Mouse (Mus musculus) adrenal gland, adult 2 months (tissue): Measurements from ENCODE around the gene Nfkb2. TPM values are rescaled to one million over a fixed set of nuclear protein-coding genes. Genes with fewer than 3 reads are reported as not detected.
A peak's percentile ranks its signal among the peaks of the same experiment; 100 is the strongest.

Experiments used
- DNase-seq: peaks from one replicate; pipeline ENCODE4 v3.0.0; 2021
- microRNA-seq, 2 experiments: library from miRNA; unstranded; fragments of <30 nt; microRNA quantifications; one replicate each; pipeline ENCODE4 v1.2.0; 2021
- polyA plus RNA-seq: library from polyadenylated mRNA; depleted of rRNA; stranded (reverse); fragments of >200 nt; gene quantifications from 2 replicates; pipeline ENCODE4 v1.2.3, GENCODE M21; 2012; rRNA removed
- total RNA-seq, 2 experiments: library from RNA; stranded (reverse); gene quantifications; 2 replicates each; pipeline ENCODE4 v1.2.3; 2021

Gene Nfkb2
- total and polyA plus RNA-seq, 3 experiments = 34.9 to 80.9 (median 44.3) TPM

DNA sequence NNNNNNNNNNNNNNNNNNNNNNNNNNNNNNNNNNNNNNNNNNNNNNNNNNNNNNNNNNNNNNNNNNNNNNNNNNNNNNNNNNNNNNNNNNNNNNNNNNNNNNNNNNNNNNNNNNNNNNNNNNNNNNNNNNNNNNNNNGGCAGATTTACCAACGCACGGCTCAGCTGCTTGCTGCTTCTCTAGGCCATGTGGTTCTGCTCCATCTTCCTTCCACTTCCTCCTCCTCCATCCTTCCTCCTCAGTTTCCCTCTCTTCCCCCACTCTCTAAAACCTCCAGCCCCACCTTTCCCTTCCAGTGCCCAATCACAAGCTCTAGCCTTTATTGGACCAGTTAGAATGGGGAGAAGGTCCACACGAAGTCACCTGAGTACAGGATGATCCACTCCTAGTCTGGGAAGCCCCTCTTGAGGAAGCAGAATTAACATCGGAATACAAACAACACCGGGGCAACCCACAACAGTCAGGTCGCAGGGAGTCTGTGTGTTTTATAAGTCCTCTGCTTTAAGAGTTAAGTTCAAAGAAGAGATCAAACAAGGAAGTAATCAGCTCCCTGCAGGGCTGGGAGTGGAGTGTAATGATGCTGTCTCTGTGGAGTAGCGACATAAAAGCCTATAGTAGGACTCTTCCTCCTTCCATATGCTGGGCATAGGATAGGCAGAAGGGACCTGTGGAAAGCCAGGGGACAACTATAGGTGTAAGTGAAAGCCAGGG is 40.7 kb downstream of the Nfkb2 start:
- no peak for DNase-seq

DNA sequence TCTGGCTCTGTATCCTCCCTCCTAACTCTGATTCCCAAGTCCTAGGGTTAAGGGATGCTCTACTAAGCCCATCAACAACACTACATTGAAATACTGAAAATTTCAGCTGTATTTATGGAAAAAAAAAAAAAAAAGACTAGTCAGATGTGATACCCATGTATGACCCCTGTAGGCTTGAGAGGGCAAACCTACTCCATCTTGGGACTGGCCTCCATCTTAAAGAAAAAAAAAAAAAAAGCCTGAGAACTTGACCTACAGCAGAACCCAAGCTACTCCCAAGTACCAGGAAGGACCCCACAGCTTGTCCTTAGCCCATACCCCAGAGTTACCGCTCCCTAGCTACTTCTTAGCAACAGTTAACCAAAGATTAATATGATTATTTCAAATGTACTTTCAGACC is 43.0 kb downstream of the Nfkb2 start:
- no peak for DNase-seq

GRCm38 (mm10) chr19:46347936-46348668 is 44.0 kb downstream of the Nfkb2 start:
- no peak for DNase-seq

DNA sequence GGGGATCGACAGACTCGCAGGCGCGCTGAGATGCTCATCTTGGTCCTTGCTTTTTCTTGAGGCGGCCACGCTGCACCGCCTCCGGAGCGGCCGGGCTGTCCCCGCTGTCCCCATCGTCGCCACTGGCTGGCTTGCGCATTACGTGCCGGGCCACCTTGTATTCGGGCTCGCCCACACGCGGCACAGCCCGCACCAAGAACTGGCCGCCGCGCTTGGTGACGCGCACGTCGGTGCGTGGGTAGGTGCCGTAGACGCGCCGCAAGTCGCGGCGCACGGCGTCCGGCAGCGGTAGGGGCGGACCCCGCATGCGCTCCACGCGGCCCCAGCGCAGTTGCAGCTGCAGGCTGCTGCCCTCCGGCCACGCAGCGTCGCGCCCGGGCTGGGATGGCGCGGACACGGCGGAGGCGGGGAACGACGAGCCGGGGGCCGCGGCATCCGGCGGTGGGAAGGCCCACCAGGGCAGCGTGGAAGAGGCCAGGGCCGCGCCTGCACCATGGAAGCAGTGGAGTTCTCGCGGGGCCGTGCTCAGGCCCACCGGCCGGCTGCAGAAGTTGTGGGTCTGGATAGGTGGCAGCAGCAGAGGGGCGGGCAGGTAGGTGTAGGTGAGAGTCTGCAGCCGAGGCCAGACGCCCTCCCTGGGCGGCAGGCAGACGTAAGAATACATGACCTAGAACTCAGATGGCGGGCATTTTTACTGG is 44.8 kb downstream of the Nfkb2 start:
- peak; percentile 91 for DNase-seq

GRCm38 (mm10) chr19:46349550-46349949 is 45.4 kb downstream of the Nfkb2 start:
- no peak for DNase-seq

GRCm38 (mm10) chr19:46350168-46350932 is 46.2 kb downstream of the Nfkb2 start, which contains the start of gene 2310034G01Rik:
Gene 2310034G01Rik (minus strand): TSS chr19:46350302.
- no peak for DNase-seq

GRCm38 (mm10) chr19:46356701-46357138 is 52.6 kb downstream of the Nfkb2 start:
- peak; percentile 93 for DNase-seq

DNA sequence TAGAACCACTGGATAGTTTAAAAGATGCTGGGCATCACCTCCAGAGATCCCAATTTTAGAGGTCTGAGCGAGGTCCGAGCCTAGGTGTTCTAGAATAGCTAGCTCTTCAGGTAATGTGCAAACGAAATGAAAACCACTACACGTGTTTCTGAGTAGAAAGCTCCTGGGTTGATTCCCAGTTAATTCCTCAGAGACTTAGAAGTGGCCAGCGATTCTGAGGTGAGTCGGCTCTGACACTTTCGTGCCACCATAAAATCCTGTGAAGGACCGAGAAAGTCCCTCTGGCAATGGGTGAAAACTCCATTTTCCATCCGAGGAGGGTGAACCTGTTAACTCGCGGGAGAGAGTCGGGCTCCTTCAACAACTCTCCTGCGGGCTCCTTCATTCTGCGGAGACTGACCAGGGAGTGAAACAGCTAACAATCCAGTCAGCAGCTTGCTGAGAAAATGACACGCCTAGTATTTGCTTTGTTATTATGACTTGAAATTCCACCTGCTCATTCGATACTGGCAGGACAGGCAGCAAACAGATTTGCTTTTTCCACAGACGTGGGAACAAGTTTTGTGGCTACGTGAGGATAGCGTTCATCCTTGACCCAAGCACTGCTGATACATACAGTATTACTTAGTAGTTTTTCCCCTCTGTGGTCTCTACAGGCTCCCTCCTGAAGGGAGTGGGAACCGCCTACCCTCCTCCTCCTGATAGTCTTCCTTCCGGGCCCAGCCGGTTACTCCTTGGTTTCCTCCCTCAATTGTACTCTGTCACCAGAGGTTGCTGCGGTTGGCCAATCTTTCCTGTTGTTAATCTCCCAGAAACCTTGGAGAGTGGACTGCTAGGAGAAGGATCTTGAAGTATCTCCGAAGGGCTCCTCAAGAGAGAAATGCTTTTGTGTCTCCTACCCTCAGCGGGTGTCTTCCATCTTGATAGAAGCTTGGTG is 53.5 kb downstream of the Nfkb2 start:
- DNase-seq = no peak

- DNase-seq = no peak
Observed at GRCm38 (mm10) chr19:46358381-46358780, 54.3 kb downstream of the Nfkb2 start.

Small RNA genes within 50 kb of the gene (microRNA-seq; reads per million reads assigned to microRNA genes)
- 0.66 to 1.7 reads per million in 2 experiments for gene Mir146b

Other genes starting within 250 kb of the Nfkb2 start
- 10 to 100 TPM; 44.6 to 72.2 TPM for gene Nolc1, start 228.5 kb upstream of the Nfkb2 start, total RNA-seq
- gene Nolc1, start 228.5 kb upstream of the Nfkb2 start, polyA plus RNA-seq = 4.3 and 5.8 TPM in 2 replicates
- gene Elovl3, start 172.4 kb upstream of the Nfkb2 start, total RNA-seq = 10 to 100 TPM; 54.7 to 59.4 TPM
- gene Elovl3, start 172.4 kb upstream of the Nfkb2 start, polyA plus RNA-seq = 2.6 and 4.8 TPM in 2 replicates
- gene Pitx3, start 156.0 kb upstream of the Nfkb2 start, total RNA-seq = not detected
- 0.21 TPM in 1 of 2 replicates, not detected in the other for gene Pitx3, start 156.0 kb upstream of the Nfkb2 start, polyA plus RNA-seq
- gene Gbf1, start 151.8 kb upstream of the Nfkb2 start, total RNA-seq = 10 to 100 TPM; 68.8 to 72.5 TPM
- gene Gbf1, start 151.8 kb upstream of the Nfkb2 start, polyA plus RNA-seq = 158 and 177 TPM in 2 replicates
- 1 to 10 TPM; 7.3 to 7.9 TPM for gene Psd, start 22.8 kb downstream of the Nfkb2 start, total RNA-seq
- gene Psd, start 22.8 kb downstream of the Nfkb2 start, polyA plus RNA-seq = 13.7 and 18.1 TPM in 2 replicates
- gene Fbxl15, start 23.9 kb downstream of the Nfkb2 start, total RNA-seq = 10 to 100 TPM in 1 of 2 experiments, 1 to 10 TPM in 1; 6.7 to 12.1 TPM
- gene Fbxl15, start 23.9 kb downstream of the Nfkb2 start, polyA plus RNA-seq = 41.6 and 60.3 TPM in 2 replicates
- gene Cuedc2, start 34.4 kb downstream of the Nfkb2 start, total RNA-seq = 10 to 100 TPM; 72.2 to 87.7 TPM
- 41.3 and 42.5 TPM in 2 replicates for gene Cuedc2, start 34.4 kb downstream of the Nfkb2 start, polyA plus RNA-seq
- gene Mfsd13a, start 36.8 kb downstream of the Nfkb2 start, total RNA-seq = 1 to 10 TPM; 7.3 to 9.6 TPM
- gene Mfsd13a, start 36.8 kb downstream of the Nfkb2 start, polyA plus RNA-seq = 43.2 and 63.5 TPM in 2 replicates
- gene 2310034G01Rik, start 46.0 kb downstream of the Nfkb2 start, total RNA-seq = 1 to 10 TPM in 1 of 2 experiments, under 1 TPM in 1; 0.90 to 1.6 TPM
- gene 2310034G01Rik, start 46.0 kb downstream of the Nfkb2 start, polyA plus RNA-seq = 1.7 and 2.8 TPM in 2 replicates
- gene Actr1a, start 91.4 kb downstream of the Nfkb2 start, total RNA-seq = 100 to 1,000 TPM; 108 to 115 TPM
- 85.2 and 87.2 TPM in 2 replicates for gene Actr1a, start 91.4 kb downstream of the Nfkb2 start, polyA plus RNA-seq
- 10 to 100 TPM; 17.4 to 24.6 TPM for gene Sufu, start 92.6 kb downstream of the Nfkb2 start, total RNA-seq
- 24.5 and 27.7 TPM in 2 replicates for gene Sufu, start 92.6 kb downstream of the Nfkb2 start, polyA plus RNA-seq
- 10 to 100 TPM; 38.0 to 66.4 TPM for gene Trim8, start 197.4 kb downstream of the Nfkb2 start, total RNA-seq
- gene Trim8, start 197.4 kb downstream of the Nfkb2 start, polyA plus RNA-seq = 66.1 and 78.8 TPM in 2 replicates